Mouse (Mus musculus) activated CD4-positive, CD25-positive, alpha-beta regulatory T cell, adult 9 weeks (primary cell): ENCODE data around the gene Prr23a3. TPM values are rescaled to one million over a fixed set of nuclear protein-coding genes. Genes with fewer than 3 reads are reported as not detected.

ENCODE experiments used
- polyA plus RNA-seq: library from polyadenylated mRNA; unstranded; fragments of 100-300 nt; shearing (Covaris generic); gene quantifications from one replicate; pipeline ENCODE4 v1.2.1, GENCODE M21; 2017

The Prr23a3 gene
- not detected for polyA plus RNA-seq

DNA sequence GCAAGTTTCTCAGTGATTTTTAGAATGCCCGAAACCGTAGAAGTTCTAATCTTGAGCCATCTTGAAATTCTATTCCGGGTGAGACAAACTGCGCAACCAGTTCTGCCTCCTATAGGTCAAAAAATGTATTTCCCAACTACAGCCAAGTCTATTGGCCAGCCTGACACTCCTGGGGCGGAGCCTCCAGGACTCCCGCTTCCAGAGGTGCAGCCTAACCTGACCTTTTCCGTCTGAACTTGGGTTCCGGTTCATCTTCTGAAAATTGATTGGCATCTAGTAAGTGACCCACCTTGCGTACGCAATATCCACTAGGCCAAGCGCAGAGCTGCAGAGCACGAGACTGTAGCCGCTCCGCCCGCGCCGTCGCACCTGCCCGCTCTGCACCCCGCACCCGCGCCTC, at the start of gene Prr23a3:
Gene Prr23a3 (plus strand): TSS at position 197 of the 400 bp plus-strand sequence.

DNA sequence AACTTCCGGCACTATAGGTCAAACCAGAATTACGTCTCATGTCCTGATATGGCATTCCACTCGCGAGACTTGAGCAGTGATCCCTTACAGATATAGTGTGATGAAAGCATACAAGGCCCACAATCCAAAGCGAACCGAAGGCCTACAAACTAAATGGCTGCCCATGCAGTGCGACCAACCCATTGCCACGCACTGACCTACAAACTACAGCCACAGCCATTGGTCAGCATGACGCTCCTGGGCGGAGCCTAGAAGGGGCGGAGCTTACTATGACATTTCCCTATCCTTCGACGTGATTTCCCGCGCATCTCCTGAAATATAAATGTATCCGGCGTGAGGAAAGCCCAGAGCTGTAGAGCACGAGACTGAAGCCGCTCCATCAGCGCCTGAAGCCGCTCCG, 22.4 kb upstream of the Prr23a3 start, which contains the start of gene Prr23a1:
Gene Prr23a1 (plus strand): TSS at position 387 of the 400 bp plus-strand sequence.

DNA sequence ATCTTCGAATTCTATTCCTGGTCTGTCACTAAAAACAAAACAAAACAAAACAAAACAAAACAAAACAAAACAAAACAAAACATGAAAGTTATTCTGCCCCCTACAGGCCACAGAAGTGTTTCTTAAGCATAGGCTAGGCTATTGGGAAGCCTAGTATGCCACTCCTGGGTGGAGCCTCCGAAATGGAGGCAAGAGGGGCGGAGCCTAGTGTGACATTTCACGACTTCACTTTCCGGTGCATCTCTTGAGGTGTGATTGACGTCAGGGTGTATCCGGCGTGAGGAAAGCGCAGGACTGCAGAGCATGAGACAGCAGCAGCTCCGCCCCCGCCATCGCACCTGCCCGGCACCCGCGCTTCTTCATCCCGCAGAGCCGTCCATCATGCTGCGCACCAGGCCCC, 8.4 kb upstream of the Prr23a3 start, which contains the start of gene Prr23a2:
Gene Prr23a2 (plus strand): TSS at position 285 of the 400 bp plus-strand sequence.

DNA sequence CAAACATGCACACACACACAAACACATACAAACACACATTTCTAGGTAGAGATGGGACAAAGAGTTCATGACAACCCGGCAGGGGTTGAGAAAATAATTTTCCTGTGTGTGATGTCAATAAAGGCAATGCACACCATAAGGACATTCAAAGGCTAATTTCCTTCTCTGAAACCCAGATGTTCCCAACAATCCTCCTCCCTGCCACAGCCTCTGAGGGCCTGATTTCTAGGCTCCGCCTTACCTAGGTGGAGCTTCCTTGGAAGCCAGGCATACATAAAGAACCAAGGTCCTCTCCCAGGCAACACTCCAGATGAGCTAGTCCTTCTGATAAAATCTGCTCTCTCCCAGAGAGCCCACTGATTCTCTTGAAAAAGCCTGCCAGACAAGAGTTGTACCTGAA, 38.3 kb downstream of the Prr23a3 start, which contains the start of gene 7420426K07Rik:
Gene 7420426K07Rik (plus strand): TSS at position 301 of the 400 bp plus-strand sequence.

Other genes with a start within 250 kb of the Prr23a3 start
- not detected for gene Prr23a1, start 22.3 kb upstream of the Prr23a3 start, polyA plus RNA-seq
- gene Prr23a2, start 8.3 kb upstream of the Prr23a3 start, polyA plus RNA-seq, result not detected
- gene 7420426K07Rik, start 38.4 kb downstream of the Prr23a3 start, polyA plus RNA-seq, result not detected
- not detected for gene Foxl2, start 90.5 kb downstream of the Prr23a3 start, polyA plus RNA-seq
- 82.1 TPM for gene Faim, start 121.6 kb downstream of the Prr23a3 start, polyA plus RNA-seq
- gene Gm1123, start 170.9 kb downstream of the Prr23a3 start, polyA plus RNA-seq, result 1.2 TPM